Mouse (Mus musculus) MEL (cell line): Measurements from ENCODE around the gene Ccz1. TPM values are rescaled to one million over a fixed set of nuclear protein-coding genes. Genes with fewer than 3 reads are reported as not detected.

Source experiments
- DNase-seq: peaks from one replicate; pipeline ENCODE4 v3.0.0; 2011; ENCODE audit warnings: low read depth, low spot score
- H3K27ac ChIP-seq: 2 replicates; pipeline ENCODE4 v1.5.1; 2012; ENCODE audit warnings: low read depth, mild to moderate bottlenecking, control low read depth, low read length, moderate library complexity; ENCODE audit not compliant: control insufficient read depth
- H3K27me3 ChIP-seq, 2 experiments: fragments of 150-350 bp in 1 of 2; sonication (generic) in 1 of 2; 2 replicates each; pipeline ENCODE4 v1.6.1; 2012; ENCODE audit warnings: low read length in 2 of 2, mild to moderate bottlenecking in 2 of 2, improper control_type of control experiment in 1 of 2, moderate library complexity in 1 of 2; ENCODE audit not compliant: insufficient read depth in 2 of 2, control insufficient read depth in 1 of 2
- H3K36me3 ChIP-seq, 2 experiments: 2 replicates each; pipeline ENCODE4 v1.6.1; 2012 to 2014; ENCODE audit warnings: low read length in 2 of 2, improper control_type of control experiment in 1 of 2, inconsistent platforms in 1 of 2, mild to moderate bottlenecking in 1 of 2; ENCODE audit not compliant: insufficient read depth in 2 of 2, control insufficient read depth in 1 of 2
- H3K4me1 ChIP-seq, 2 experiments: fragments of 150-350 bp in 1 of 2; sonication (generic) in 1 of 2; 2 replicates each; pipeline ENCODE4 v1.6.1; 2012; ENCODE audit warnings: low read length in 2 of 2, improper control_type of control experiment in 1 of 2, mild to moderate bottlenecking in 1 of 2; ENCODE audit not compliant: insufficient read depth in 2 of 2, control insufficient read depth in 1 of 2
- H3K4me3 ChIP-seq, 2 experiments: fragments of 150-350 bp in 1 of 2; sonication (generic) in 1 of 2; 2 replicates each; pipeline ENCODE4 v1.5.1; 2012; ENCODE audit warnings: low read depth in 2 of 2, low read length in 2 of 2, mild to moderate bottlenecking in 2 of 2, moderate library complexity in 2 of 2, control low read depth in 1 of 2, improper control_type of control experiment in 1 of 2; ENCODE audit not compliant: control insufficient read depth in 1 of 2, insufficient read depth in 1 of 2
- H3K79me2 ChIP-seq: 2 replicates; pipeline ENCODE4 v1.6.1; 2012; ENCODE audit warnings: mild to moderate bottlenecking, low read length, moderate library complexity; ENCODE audit not compliant: control insufficient read depth, poor library complexity, insufficient read depth
- H3K9ac ChIP-seq: 2 replicates; pipeline ENCODE4 v1.6.1; 2012; ENCODE audit warnings: low read depth, mild to moderate bottlenecking, control low read depth, low read length, moderate library complexity; ENCODE audit not compliant: control insufficient read depth, poor library complexity, severe bottlenecking
- H3K9me3 ChIP-seq: fragments of 150-350 bp; sonication (generic); replicated peaks from 2 replicates; pipeline ENCODE4 v1.6.1; 2012; ENCODE audit warnings: mild to moderate bottlenecking, low read length, improper control_type of control experiment, moderate library complexity; ENCODE audit not compliant: insufficient read depth
- CHD1 ChIP-seq: IDR thresholded peaks from 2 replicates; pipeline ENCODE4 v1.6.1; 2012; ENCODE audit warnings: low read depth, mild to moderate bottlenecking, inconsistent platforms, low read length, improper control_type of control experiment
- CHD2 ChIP-seq: IDR thresholded peaks from 2 replicates; pipeline ENCODE4 v1.6.1; 2011; ENCODE audit warnings: low read length, improper control_type of control experiment
- CTCF ChIP-seq, 3 experiments: IDR thresholded peaks in 2 of 3; conservative IDR thresholded peaks in 1 of 3; 2 replicates each; pipeline ENCODE4 v1.5.1; 2011 to 2012; ENCODE audit warnings: low read length in 3 of 3, low read depth in 2 of 3, mild to moderate bottlenecking in 2 of 3, improper control_type of control experiment in 1 of 3, inconsistent platforms in 1 of 3, mixed read lengths in 1 of 3, moderate library complexity in 1 of 3; ENCODE audit not compliant: control insufficient read depth in 1 of 3, insufficient read depth in 1 of 3, poor library complexity in 1 of 3, severe bottlenecking in 1 of 3
- E2F4 ChIP-seq: IDR thresholded peaks from 2 replicates; pipeline ENCODE4 v1.6.1; 2011; ENCODE audit warnings: low read depth, low read length, improper control_type of control experiment, borderline replicate concordance
- ELF1 ChIP-seq: IDR thresholded peaks from 2 replicates; pipeline ENCODE4 v1.6.1; 2014; ENCODE audit warnings: low read depth, mild to moderate bottlenecking, inconsistent platforms, low read length, improper control_type of control experiment, moderate library complexity
- EP300 ChIP-seq, 2 experiments: IDR thresholded peaks; 2 replicates each; pipeline ENCODE4 v1.6.1; 2011; ENCODE audit warnings: improper control_type of control experiment in 2 of 2, low read length in 2 of 2, low read depth in 1 of 2, mild to moderate bottlenecking in 1 of 2
- ETS1 ChIP-seq: IDR thresholded peaks from 2 replicates; pipeline ENCODE4 v1.6.1; 2012; ENCODE audit warnings: low read depth, mild to moderate bottlenecking, inconsistent platforms, low read length, improper control_type of control experiment, moderate library complexity
- GATA1 ChIP-seq: IDR thresholded peaks from 2 replicates; pipeline ENCODE4 v1.6.1; 2011; ENCODE audit warnings: low read depth, low read length, improper control_type of control experiment
- HCFC1 ChIP-seq: IDR thresholded peaks from 2 replicates; pipeline ENCODE4 v1.6.1; 2012; ENCODE audit warnings: low read depth, mild to moderate bottlenecking, inconsistent platforms, low read length, improper control_type of control experiment, moderate library complexity
- JUND ChIP-seq: IDR thresholded peaks from 2 replicates; pipeline ENCODE4 v1.6.1; 2011; ENCODE audit warnings: low read depth, mild to moderate bottlenecking, improper control_type of control experiment, low read length
- MAFK ChIP-seq: IDR thresholded peaks from 2 replicates; pipeline ENCODE4 v1.6.1; 2011; ENCODE audit warnings: low read depth, mild to moderate bottlenecking, low read length, improper control_type of control experiment, borderline replicate concordance
- MEF2A ChIP-seq: IDR thresholded peaks from 2 replicates; pipeline ENCODE4 v1.6.1; 2014; ENCODE audit warnings: low read depth, mild to moderate bottlenecking, inconsistent platforms, low read length, improper control_type of control experiment; ENCODE audit not compliant: poor library complexity, insufficient replicate concordance, severe bottlenecking; ENCODE audit errors: extremely low read depth
- MYC ChIP-seq: IDR thresholded peaks from 2 replicates; pipeline ENCODE4 v1.6.1; 2011; ENCODE audit warnings: low read depth, mild to moderate bottlenecking, low read length, improper control_type of control experiment, moderate library complexity
- NELFE ChIP-seq: IDR thresholded peaks from 2 replicates; pipeline ENCODE4 v1.6.1; 2011; ENCODE audit warnings: low read depth, low read length, improper control_type of control experiment
- NRF1 ChIP-seq: IDR thresholded peaks from 2 replicates; pipeline ENCODE4 v1.6.1; 2014; ENCODE audit warnings: low read depth, mild to moderate bottlenecking, inconsistent platforms, low read length, improper control_type of control experiment, moderate library complexity; ENCODE audit not compliant: poor library complexity, insufficient read depth, severe bottlenecking
- POLR2A ChIP-seq, 2 experiments: IDR thresholded peaks; 2 replicates each; pipeline ENCODE4 v1.6.1; 2011 to 2012; ENCODE audit warnings: low read length in 2 of 2, mild to moderate bottlenecking in 2 of 2, control low read depth in 1 of 2, improper control_type of control experiment in 1 of 2, low read depth in 1 of 2, moderate library complexity in 1 of 2; ENCODE audit not compliant: control insufficient read depth in 1 of 2, insufficient read depth in 1 of 2, poor library complexity in 1 of 2
- POLR2AphosphoS5 ChIP-seq: IDR thresholded peaks from 2 replicates; pipeline ENCODE4 v1.6.1; 2012; ENCODE audit warnings: low read depth, borderline replicate concordance, mild to moderate bottlenecking, inconsistent platforms, low read length, moderate library complexity, mixed read lengths
- RCOR1 ChIP-seq: IDR thresholded peaks from 2 replicates; pipeline ENCODE4 v1.6.1; 2012; ENCODE audit warnings: low read depth, mild to moderate bottlenecking, inconsistent platforms, low read length, improper control_type of control experiment
- SIN3A ChIP-seq: IDR thresholded peaks from 2 replicates; pipeline ENCODE4 v1.6.1; 2012; ENCODE audit warnings: low read length, improper control_type of control experiment, inconsistent platforms
- SMC3 ChIP-seq: IDR thresholded peaks from 2 replicates; pipeline ENCODE4 v1.6.1; 2011; ENCODE audit warnings: low read depth, low read length, improper control_type of control experiment
- TAL1 ChIP-seq: IDR thresholded peaks from 2 replicates; pipeline ENCODE4 v1.6.1; 2012; ENCODE audit warnings: mild to moderate bottlenecking, inconsistent platforms, low read length, moderate library complexity, mixed read lengths
- TBP ChIP-seq: IDR thresholded peaks from 2 replicates; pipeline ENCODE4 v1.8.0; 2011; ENCODE audit warnings: low read depth, low read length, improper control_type of control experiment
- TCF12 ChIP-seq: IDR thresholded peaks from 2 replicates; pipeline ENCODE4 v1.6.1; 2014; ENCODE audit warnings: low read depth, mild to moderate bottlenecking, inconsistent platforms, low read length, improper control_type of control experiment, moderate library complexity
- UBTF ChIP-seq: IDR thresholded peaks from 2 replicates; pipeline ENCODE4 v1.6.1; 2012; ENCODE audit warnings: low read depth, mild to moderate bottlenecking, inconsistent platforms, low read length, improper control_type of control experiment, moderate library complexity, borderline replicate concordance; ENCODE audit not compliant: insufficient read depth
- USF1 ChIP-seq: IDR thresholded peaks from 2 replicates; pipeline ENCODE4 v1.6.1; 2014; ENCODE audit warnings: low read depth, mild to moderate bottlenecking, inconsistent platforms, low read length, improper control_type of control experiment, moderate library complexity
- USF2 ChIP-seq, 2 experiments: IDR thresholded peaks; 2 replicates each; pipeline ENCODE4 v1.6.1; 2011 to 2012; ENCODE audit warnings: improper control_type of control experiment in 2 of 2, low read length in 2 of 2, borderline replicate concordance in 1 of 2, inconsistent platforms in 1 of 2, low read depth in 1 of 2, mild to moderate bottlenecking in 1 of 2; ENCODE audit not compliant: insufficient read depth in 1 of 2
- ZMIZ1 ChIP-seq: IDR thresholded peaks from 2 replicates; pipeline ENCODE4 v1.6.1; 2012; ENCODE audit warnings: low read depth, mild to moderate bottlenecking, inconsistent platforms, low read length, improper control_type of control experiment, moderate library complexity
- polyA plus RNA-seq, 2 experiments: library from polyadenylated mRNA; stranded (reverse) in 1 of 2; unstranded in 1 of 2; fragments of >175 nt in 1 of 2; fragments of >200 nt in 1 of 2; gene quantifications; 2 replicates each; pipeline versions ENCODE4 v1.2.1 to v1.2.4; 2012; ENCODE audit warnings: low replicate concordance in 2 of 2, low read depth in 1 of 2; ENCODE audit not compliant: insufficient read length in 2 of 2, insufficient read depth in 1 of 2, missing spikeins in 1 of 2
- total RNA-seq: library from RNA; depleted of rRNA; stranded (reverse); fragments of 300-350 nt; gene quantifications from 2 replicates; pipeline ENCODE4 v1.2.3, GENCODE M21; 2012

Gene Ccz1
- total and polyA plus RNA-seq, 3 experiments, result 56.0 to 166 (median 58.0) TPM

DNA sequence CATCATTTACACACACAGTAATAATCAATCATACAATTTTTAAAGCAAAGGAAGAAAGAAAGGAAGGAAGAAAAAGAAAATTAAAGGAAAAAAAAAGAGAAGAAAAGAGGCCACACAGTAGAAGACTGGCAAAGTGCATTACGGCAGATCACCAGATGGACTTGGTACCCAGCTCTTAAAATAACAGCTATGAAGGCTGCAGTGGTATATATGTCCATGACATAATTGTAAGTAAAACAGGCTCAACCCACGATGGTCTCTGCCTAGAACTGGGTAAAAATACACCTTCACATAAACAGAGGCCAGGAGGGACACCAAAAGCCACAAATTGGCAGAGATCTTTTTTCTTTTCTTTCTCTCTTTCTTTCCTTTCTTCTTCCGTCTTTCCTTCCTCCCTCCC lies 35.2 kb upstream of the Ccz1 start:
- no peaks in the 10 kb centered on the region for H3K27me3 ChIP-seq
- H3K36me3 ChIP-seq, result no peaks in the 10 kb centered on the region
- DNase-seq, result no peak
- no peak overlapping the region for H3K9ac ChIP-seq
- H3K79me2 ChIP-seq, result no peaks in the 10 kb centered on the region
- H3K4me3 ChIP-seq, result no peak overlapping the region
- TF ChIP-seq CHD1, result no peak
- TF ChIP-seq UBTF, result no peak
- TF ChIP-seq USF2 (IDR thresholded peaks at IDR 0.05; ENCODE audit: borderline replicate concordance in 1 of 2, insufficient read depth in 1 of 2, low read depth in 1 of 2, low read length in 2 of 2), result no peak
- TF ChIP-seq ELF1, result no peak
- no peak for TF ChIP-seq CTCF (IDR thresholded peaks at IDR 0.05 in 2 of 3, conservative IDR thresholded peaks at IDR 0.05 in 1 of 3; ENCODE audit: control insufficient read depth in 1 of 3, insufficient read depth in 1 of 3, low read depth in 2 of 3, low read length in 3 of 3, poor library complexity in 1 of 3, severe bottlenecking in 1 of 3)
- no peak for TF ChIP-seq SMC3
- no peak for TF ChIP-seq CHD2
- no peak for TF ChIP-seq JUND
- no peak for TF ChIP-seq TCF12
- no peak for TF ChIP-seq TBP
- no peak for TF ChIP-seq E2F4
- no peak for TF ChIP-seq ETS1
- TF ChIP-seq SIN3A, result no peak
- no peak for TF ChIP-seq MAFK
- no peak for TF ChIP-seq POLR2AphosphoS5
- no peak for TF ChIP-seq MYC
- no peak for TF ChIP-seq TAL1
- TF ChIP-seq POLR2A (IDR thresholded peaks at IDR 0.05; ENCODE audit: control insufficient read depth in 1 of 2, insufficient read depth in 1 of 2, low read depth in 1 of 2, low read length in 2 of 2, poor library complexity in 1 of 2), result no peak
- no peak for TF ChIP-seq ZMIZ1
- TF ChIP-seq NELFE, result no peak
- H3K27ac ChIP-seq, result no peak overlapping the region
- no peaks in the 10 kb centered on the region for H3K4me1 ChIP-seq
- no peaks in the 10 kb centered on the region for H3K9me3 ChIP-seq

DNA sequence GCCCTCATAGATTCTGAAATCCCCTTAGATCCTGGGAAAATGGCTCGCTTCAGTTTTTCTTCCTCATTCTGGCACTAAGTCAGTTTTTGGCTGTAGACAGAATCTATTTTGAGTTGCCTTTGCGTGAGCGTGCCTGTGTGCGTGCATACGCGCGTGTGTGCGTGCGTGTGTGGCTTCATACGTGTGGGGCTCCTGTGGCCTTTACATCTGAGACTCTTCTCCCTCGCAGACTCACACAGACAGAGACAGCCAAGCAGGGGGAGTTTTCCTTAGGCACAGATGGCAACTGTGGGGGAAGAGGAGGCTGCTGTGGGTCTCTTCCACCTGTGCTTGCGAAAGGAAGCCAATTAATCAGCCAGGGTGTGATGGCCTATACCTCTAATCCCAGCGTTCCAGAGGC lies 32.6 kb upstream of the Ccz1 start:
- no peaks in the 10 kb centered on the region for H3K27me3 ChIP-seq
- TF ChIP-seq TBP (no peak), USF1 (no peak), CHD2 (no peak), GATA1 (no peak), EP300 (IDR thresholded peaks at IDR 0.05; ENCODE audit: low read depth in 1 of 2, low read length in 2 of 2) (no peak), POLR2A (IDR thresholded peaks at IDR 0.05; ENCODE audit: control insufficient read depth in 1 of 2, insufficient read depth in 1 of 2, low read depth in 1 of 2, low read length in 2 of 2, poor library complexity in 1 of 2) (no peak), MEF2A (no peak), RCOR1 (no peak), ETS1 (no peak), HCFC1 (no peak), CHD1 (no peak), NRF1 (no peak), NELFE (no peak), MYC (no peak), SIN3A (no peak), MAFK (no peak)
- H3K27ac ChIP-seq, result no peak overlapping the region

More for the DNA sequence above, 32.6 kb upstream of the Ccz1 start:
- Histone ChIP-seq H3K79me2 (no peaks in the 10 kb centered on the region), H3K9ac (no peak overlapping the region), H3K36me3 (no peaks in the 10 kb centered on the region), H3K4me3 (no peak overlapping the region), H3K4me1 (no peaks in the 10 kb centered on the region), H3K9me3 (no peaks in the 10 kb centered on the region)
- DNase-seq, result no peak
